Comparison of ENCODE assay signal across 27 mouse cellular contexts in genomic region chr19:43789817-43790216, GRCm38 (mm10). TPM values are rescaled to one million over a fixed set of nuclear protein-coding genes. Genes with fewer than 3 reads are reported as not detected.
DNase-seq lines count a peak whose midpoint lies in the region; ATAC-seq and TF ChIP-seq lines count a peak whose summit lies in the region.
"Had no signal": no experiment of that assay in that cellular context is flagged by ENCODE, and none has a peak within 500 bp of the region (broad histone marks: within the 10 kb centered on the region; RNA-seq: fewer than 3 reads in every experiment).

No protein-coding gene starts in this region.

- H3K27ac ChIP-seq in liver, adult 2 months (replicated peaks; ENCODE audit: insufficient read depth, low read depth, low read length): peak overlapping the region; percentile 61
- H3K27ac ChIP-seq in liver, embryonic 12.5 days: no peak overlapping the region
- H3K27ac ChIP-seq in intestine, embryonic 15.5 days: no peak overlapping the region
- H3K27ac ChIP-seq in intestine, postnatal 0 days (ENCODE audit: low read depth, low read length): no peak overlapping the region
- H3K27ac ChIP-seq: embryonic facial prominence, embryonic 13.5 days; embryonic facial prominence, embryonic 15.5 days; forebrain, embryonic 12.5 days had no signal

- peaks cover 3% of the 10 kb centered on the region; the same call in 1 of the 2 replicates for H3K79me2 ChIP-seq in liver, adult 2 months (ENCODE audit: control insufficient read depth, insufficient read depth, low read length)

- no peak for TF ChIP-seq CTCF in liver, adult 2 months (IDR thresholded peaks at IDR 0.05; ENCODE audit: low read depth, low read length)
- no peak for TF ChIP-seq CTCF in intestine, postnatal 0 days (IDR thresholded peaks at IDR 0.05; ENCODE audit: low read depth)

- H3K27me3 ChIP-seq in liver, adult 2 months (ENCODE audit: control insufficient read depth, insufficient read depth, low read length): no peaks in the 10 kb centered on the region
- no peaks in the 10 kb centered on the region for H3K27me3 ChIP-seq in liver, embryonic 12.5 days (replicated peaks)
- H3K27me3 ChIP-seq in intestine, embryonic 15.5 days (replicated peaks): no peaks in the 10 kb centered on the region
- H3K27me3 ChIP-seq in intestine, postnatal 0 days (replicated peaks; ENCODE audit: control insufficient read depth, insufficient read depth, low read length): no peaks in the 10 kb centered on the region
- H3K27me3 ChIP-seq: CH12.LX; embryonic facial prominence, embryonic 13.5 days; embryonic facial prominence, embryonic 15.5 days; forebrain, embryonic 12.5 days had no signal

- 47% methylated on average over 7 of the region's 7 CpGs for WGBS in liver, adult 2 months
- 77% methylated on average over 7 of the region's 7 CpGs for WGBS in liver, embryonic 12.5 days (ENCODE audit: insufficient replicate concordance)
- 65% methylated on average over 7 of the region's 7 CpGs for WGBS in intestine, embryonic 15.5 days
- 40% methylated on average over 7 of the region's 7 CpGs for whole genome bisulfite sequencing in intestine, postnatal 0 days

- TF ChIP-seq POLR2A in liver, adult 2 months (IDR thresholded peaks at IDR 0.05; ENCODE audit: extremely low read depth, insufficient read depth, low read length): no peak

- H3K9ac ChIP-seq in liver, adult 2 months (ENCODE audit: low read depth, low read length): no peak overlapping the region
- H3K9ac ChIP-seq in liver, embryonic 12.5 days: no peak overlapping the region
- no peak overlapping the region for H3K9ac ChIP-seq in intestine, embryonic 15.5 days
- H3K9ac ChIP-seq in intestine, postnatal 0 days (ENCODE audit: low read depth, low read length): no peak overlapping the region
- H3K9ac ChIP-seq: embryonic facial prominence, embryonic 13.5 days; embryonic facial prominence, embryonic 15.5 days; forebrain, embryonic 12.5 days had no signal

- peak; percentile 59 for DNase-seq in liver, adult 2 months (ENCODE audit: extremely low read depth, low read depth, low spot score)
- no peak for DNase-seq in cerebellum, adult 9-10 months
- no peak for DNase-seq in lung, postnatal 36 days
- DNase-seq: adrenal gland, adult 8-10 months; adrenal gland, postnatal 14 days; adrenal gland, postnatal 36 days; B cell, adult 2 months; cerebellum, adult 11-12 months; cerebellum, adult 2 months; cerebellum, adult 9-11 months; cerebellum, postnatal 14 days; cerebellum, postnatal 36 days; embryo, embryonic 11 days had no signal

- no peaks in the 10 kb centered on the region for H3K9me3 ChIP-seq in liver, embryonic 12.5 days (replicated peaks)
- H3K9me3 ChIP-seq in intestine, embryonic 15.5 days: no peaks in the 10 kb centered on the region
- no peaks in the 10 kb centered on the region for H3K9me3 ChIP-seq in intestine, postnatal 0 days (ENCODE audit: control insufficient read depth)
- H3K9me3 ChIP-seq: embryonic facial prominence, embryonic 13.5 days; embryonic facial prominence, embryonic 15.5 days; forebrain, embryonic 12.5 days; G1E had no signal

- H3K4me3 ChIP-seq in liver, adult 2 months (ENCODE audit: insufficient read depth, low read depth, low read length): no peak overlapping the region
- no peak overlapping the region for H3K4me3 ChIP-seq in liver, embryonic 12.5 days
- H3K4me3 ChIP-seq in intestine, embryonic 15.5 days (replicated peaks): no peak overlapping the region
- no peak overlapping the region for H3K4me3 ChIP-seq in intestine, postnatal 0 days (ENCODE audit: low read depth, low read length)
- H3K4me3 ChIP-seq: embryonic facial prominence, embryonic 13.5 days; embryonic facial prominence, embryonic 15.5 days; erythroblast, embryonic 14.5 days; forebrain, embryonic 12.5 days had no signal

- H3K4me1 ChIP-seq in liver, adult 2 months (ENCODE audit: control insufficient read depth, insufficient read depth, low read length): peaks cover 41% of the 10 kb centered on the region
- peaks cover 4% of the 10 kb centered on the region; the same call in 1 of the 2 replicates for H3K4me1 ChIP-seq in liver, embryonic 12.5 days
- no peaks in the 10 kb centered on the region for H3K4me1 ChIP-seq in intestine, embryonic 15.5 days (replicated peaks)
- H3K4me1 ChIP-seq in intestine, postnatal 0 days (replicated peaks; ENCODE audit: control insufficient read depth, insufficient read depth, low read length): no peaks in the 10 kb centered on the region
- H3K4me1 ChIP-seq: embryonic facial prominence, embryonic 13.5 days; embryonic facial prominence, embryonic 15.5 days; forebrain, embryonic 12.5 days had no signal

- H3K4me2 ChIP-seq in liver, embryonic 12.5 days: no peak overlapping the region
- H3K4me2 ChIP-seq in intestine, embryonic 15.5 days (replicated peaks): no peak overlapping the region
- no peak overlapping the region for H3K4me2 ChIP-seq in intestine, postnatal 0 days (replicated peaks; ENCODE audit: low read depth)
- H3K4me2 ChIP-seq: embryonic facial prominence, embryonic 13.5 days; embryonic facial prominence, embryonic 15.5 days; forebrain, embryonic 12.5 days had no signal

- H3K36me3 ChIP-seq in liver, adult 2 months (ENCODE audit: control insufficient read depth, insufficient read depth, low read length): peaks cover 53% of the 10 kb centered on the region
- H3K36me3 ChIP-seq in liver, embryonic 12.5 days: no peaks in the 10 kb centered on the region
- H3K36me3 ChIP-seq in intestine, embryonic 15.5 days: no peaks in the 10 kb centered on the region
- 0 out of 2 replicates have a peak, but pooled peaks cover 6% of the 10 kb centered on the region for H3K36me3 ChIP-seq in intestine, postnatal 0 days (ENCODE audit: control insufficient read depth, insufficient read depth)
- H3K36me3 ChIP-seq: embryonic facial prominence, embryonic 13.5 days; embryonic facial prominence, embryonic 15.5 days; forebrain, embryonic 12.5 days; G1E had no signal

- ATAC-seq in liver, embryonic 12.5 days: no peak
- ATAC-seq in intestine, embryonic 15.5 days: 0 out of 2 replicates have a peak, but pooled peaks have one; percentile 46
- peak; percentile 32 for ATAC-seq in intestine, postnatal 0 days
- ATAC-seq: activated CD4-positive, CD25-positive, alpha-beta regulatory T cell, adult 4 months; CD4-positive, CD25-positive, alpha-beta regulatory T cell, adult 4 months; forebrain, embryonic 14.5 days; forebrain, embryonic 16.5 days; Patski had no signal

RNA-seq across cellular contexts. Expression of gene Abcc2, which starts 7.8 kb away (rescaled TPM):
- total RNA-seq in liver, adult 2 months (2014; rRNA removed): 488 and 590 TPM in 2 replicates
- 230 and 298 TPM in 2 replicates for polyA plus RNA-seq in liver, adult 2 months (2012; rRNA removed)
- polyA plus RNA-seq in liver, embryonic 12.5 days (2016; fragmentation: Nextera tagmentation; extraction: Ambion mirVana): 8.2 and 8.8 TPM in 2 replicates
- polyA plus RNA-seq in intestine, embryonic 15.5 days (2015; fragmentation: Nextera tagmentation; extraction: Ambion mirVana): 16.7 and 24.3 TPM in 2 replicates
- polyA plus RNA-seq in intestine, postnatal 0 days (2015; fragmentation: Nextera tagmentation; extraction: Ambion mirVana): 90.5 and 129 TPM in 2 replicates
- polyA plus RNA-seq: activated CD4-positive, CD25-positive, alpha-beta regulatory T cell, adult 4 months; CD4-positive, CD25-positive, alpha-beta regulatory T cell, adult 4 months; forebrain, embryonic 12.5 days; forebrain, embryonic 14.5 days; forebrain, embryonic 16.5 days; Patski had no signal

RNA-seq across cellular contexts. Expression of gene Cox15, which starts 37.0 kb away (rescaled TPM):
- total RNA-seq in liver, adult 2 months (2014; rRNA removed): 9.2 and 10.2 TPM in 2 replicates
- 10.6 and 10.9 TPM in 2 replicates for polyA plus RNA-seq in liver, adult 2 months (2012; rRNA removed)
- 9.7 and 10.4 TPM in 2 replicates for polyA plus RNA-seq in liver, embryonic 12.5 days (2016; fragmentation: Nextera tagmentation; extraction: Ambion mirVana)
- 12.2 and 14.2 TPM in 2 replicates for polyA plus RNA-seq in intestine, embryonic 15.5 days (2015; fragmentation: Nextera tagmentation; extraction: Ambion mirVana)
- polyA plus RNA-seq in intestine, postnatal 0 days (2015; fragmentation: Nextera tagmentation; extraction: Ambion mirVana): 15.3 and 16.8 TPM in 2 replicates

RNA-seq across cellular contexts. Expression of gene Cutc, which starts 37.0 kb away (rescaled TPM):
- total RNA-seq in liver, adult 2 months (2014; rRNA removed): 17.0 and 17.8 TPM in 2 replicates
- 7.5 and 7.9 TPM in 2 replicates for polyA plus RNA-seq in liver, adult 2 months (2012; rRNA removed)
- polyA plus RNA-seq in liver, embryonic 12.5 days (2016; fragmentation: Nextera tagmentation; extraction: Ambion mirVana): 14.5 and 16.5 TPM in 2 replicates
- polyA plus RNA-seq in intestine, embryonic 15.5 days (2015; fragmentation: Nextera tagmentation; extraction: Ambion mirVana): 24.8 and 25.9 TPM in 2 replicates
- polyA plus RNA-seq in intestine, postnatal 0 days (2015; fragmentation: Nextera tagmentation; extraction: Ambion mirVana): 21.2 and 23.2 TPM in 2 replicates
